Mouse (Mus musculus): ENCODE measurements around the gene Rgs3.

Rgs3 gene

DNA sequence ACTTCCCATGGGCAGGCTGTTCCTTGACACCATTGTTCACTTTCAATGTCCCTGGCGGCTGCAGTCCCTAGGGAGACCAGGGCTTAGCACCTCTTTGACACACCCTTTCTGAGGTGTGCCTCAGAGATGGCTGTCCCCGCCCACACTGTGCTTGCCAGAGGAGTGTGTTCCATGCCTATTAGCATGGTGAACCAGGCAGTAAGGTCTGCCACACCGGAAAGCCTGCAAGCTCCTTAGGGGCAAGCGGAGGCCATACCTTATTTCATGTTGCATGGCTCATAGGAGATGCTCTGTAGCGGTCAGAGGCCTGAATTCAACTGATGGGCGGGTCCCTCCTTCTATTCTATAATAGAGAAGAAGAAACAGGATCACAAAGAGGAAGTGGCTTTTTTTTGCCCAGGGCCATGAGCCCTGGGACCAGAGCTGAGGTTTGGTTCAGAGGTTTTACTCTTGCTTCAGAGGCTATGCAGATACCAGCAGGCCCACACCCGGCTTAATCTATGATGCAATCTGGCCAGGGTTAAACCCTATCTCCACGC is 101.7 kb downstream of the Rgs3 start:
- no peak for DNase-seq

DNA sequence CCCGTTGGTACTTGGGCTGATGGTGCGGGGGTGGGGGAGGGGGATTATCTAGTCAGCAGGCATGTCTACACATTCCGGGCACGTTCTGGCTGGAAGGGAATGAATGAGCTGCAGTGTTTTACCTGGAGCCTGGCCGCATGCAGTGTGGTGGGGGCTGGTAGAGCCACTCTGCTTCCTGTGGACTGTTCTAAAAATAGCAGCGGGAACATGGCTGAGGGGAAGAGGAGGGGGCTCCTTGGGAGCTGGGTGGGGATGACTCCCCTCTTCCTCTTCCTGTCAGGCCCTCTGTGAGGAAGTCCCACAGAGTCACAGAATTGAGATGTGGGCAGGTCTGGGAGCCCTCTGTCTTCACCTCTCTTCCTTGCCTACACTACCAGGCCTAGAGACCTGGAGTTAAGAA is 103.7 kb downstream of the Rgs3 start:
- DNase-seq, result no peak

DNA sequence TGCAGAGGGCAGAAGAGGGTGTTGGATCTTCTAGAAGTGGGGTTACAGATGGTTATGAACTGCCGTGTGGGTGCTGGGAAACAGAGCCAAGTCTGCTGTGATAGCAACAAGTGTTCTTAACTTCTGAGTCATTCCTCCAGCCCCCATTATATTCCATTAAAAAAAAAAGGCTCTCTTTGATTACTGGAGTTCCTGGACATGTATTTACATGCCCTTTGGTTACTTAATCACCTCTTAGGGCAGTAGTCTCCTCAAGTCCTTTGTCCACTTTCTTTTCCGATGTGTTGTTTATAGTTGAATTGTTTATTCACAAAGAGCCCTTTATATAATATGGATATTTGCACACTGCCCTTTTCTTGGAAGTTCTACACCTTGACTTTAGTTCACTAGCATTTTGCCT is 106.2 kb downstream of the Rgs3 start:
- no peak for DNase-seq

DNA sequence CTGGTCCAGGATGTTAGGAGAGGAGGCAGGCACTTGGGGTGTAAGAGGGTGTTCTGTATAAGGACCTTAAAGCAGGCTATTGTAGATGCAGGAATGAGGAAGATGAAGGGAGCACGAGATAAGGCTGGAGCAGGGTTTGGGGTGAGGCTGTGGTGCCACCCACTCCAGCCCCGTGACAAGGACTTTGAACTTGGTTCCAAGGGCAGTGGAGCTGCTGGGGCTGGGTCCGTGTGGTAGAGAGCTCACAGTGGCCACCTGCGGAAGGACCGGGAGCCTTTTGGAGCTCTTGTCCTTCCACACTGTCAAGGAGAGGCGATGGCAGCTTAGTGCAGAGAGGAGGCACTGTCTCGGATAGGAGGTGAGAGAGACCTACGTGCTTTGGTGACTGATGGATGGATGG is 109.0 kb downstream of the Rgs3 start:
- no peak for DNase-seq

DNA sequence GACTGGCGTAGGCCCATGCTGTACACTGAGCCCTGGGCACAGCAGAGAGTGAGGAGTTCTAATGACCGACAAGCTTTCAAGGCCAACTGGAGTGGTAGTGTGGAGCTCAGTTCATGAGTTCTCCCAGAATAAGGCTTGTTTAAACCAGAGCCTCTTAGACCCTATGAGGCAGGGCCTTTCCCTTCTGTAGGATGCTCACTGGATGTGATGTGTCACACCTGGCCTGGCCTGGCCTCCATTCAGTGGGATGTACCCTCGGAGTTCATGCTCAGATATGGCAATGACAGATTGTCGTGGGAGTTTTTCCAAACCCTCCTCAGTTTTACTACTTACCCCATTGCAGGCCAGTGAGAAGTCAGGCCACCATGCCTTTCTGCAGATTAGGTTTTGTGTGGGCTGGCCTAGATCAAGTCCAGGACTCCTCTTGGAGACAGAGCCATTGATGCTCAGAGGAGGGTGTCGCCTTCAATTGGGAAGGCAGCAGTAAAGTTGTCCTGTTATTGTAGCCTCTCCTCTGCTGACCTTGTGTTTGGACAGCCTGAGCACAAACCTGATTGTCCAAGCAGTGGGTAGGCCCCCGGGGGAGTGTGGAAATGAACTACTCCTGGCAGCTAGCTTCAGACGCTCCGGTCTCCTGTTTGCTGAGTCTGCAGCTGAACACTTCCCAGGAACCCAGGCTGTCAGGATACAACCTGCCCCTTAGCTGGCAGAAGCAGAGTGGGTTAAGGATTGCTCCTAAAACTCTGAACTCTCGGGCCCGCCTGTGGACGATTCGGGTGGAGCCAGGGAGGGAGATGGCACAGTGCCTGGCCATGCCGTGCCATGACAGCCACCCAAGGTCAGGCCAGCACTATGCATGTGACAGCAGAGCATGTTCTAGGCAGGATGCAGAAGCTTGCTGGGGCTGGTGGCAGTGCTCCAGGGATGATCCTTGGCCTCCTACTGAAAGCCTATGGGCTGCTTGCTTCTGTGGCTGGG is 109.7 kb downstream of the Rgs3 start:
- peak; percentile 81 to 82 for DNase-seq

DNA sequence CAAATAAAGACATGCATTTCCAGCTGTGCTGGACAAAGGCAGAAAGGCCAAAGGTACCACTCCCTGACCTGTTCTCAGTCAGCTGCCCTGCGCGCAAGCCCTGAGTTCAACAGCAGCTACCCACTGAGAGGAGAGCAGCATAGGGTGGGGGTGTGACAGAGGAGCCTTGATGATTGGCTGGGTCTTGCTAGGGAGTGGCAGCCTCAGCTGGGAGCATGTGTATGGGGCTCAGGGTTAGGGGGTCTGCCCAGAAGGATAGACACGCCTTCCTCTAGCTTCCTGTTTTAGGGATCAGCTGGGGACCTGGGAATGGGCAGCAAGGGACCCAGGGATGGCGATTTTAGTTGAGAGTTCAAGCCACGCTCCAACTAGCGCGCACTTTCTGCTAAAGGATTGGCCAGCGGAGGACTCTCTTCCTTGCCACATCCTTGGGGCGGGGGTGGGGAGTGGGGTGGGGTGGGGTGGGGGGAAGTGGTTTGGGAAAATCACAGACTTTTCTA is 113.9 kb downstream of the Rgs3 start:
- no peak for DNase-seq

DNA sequence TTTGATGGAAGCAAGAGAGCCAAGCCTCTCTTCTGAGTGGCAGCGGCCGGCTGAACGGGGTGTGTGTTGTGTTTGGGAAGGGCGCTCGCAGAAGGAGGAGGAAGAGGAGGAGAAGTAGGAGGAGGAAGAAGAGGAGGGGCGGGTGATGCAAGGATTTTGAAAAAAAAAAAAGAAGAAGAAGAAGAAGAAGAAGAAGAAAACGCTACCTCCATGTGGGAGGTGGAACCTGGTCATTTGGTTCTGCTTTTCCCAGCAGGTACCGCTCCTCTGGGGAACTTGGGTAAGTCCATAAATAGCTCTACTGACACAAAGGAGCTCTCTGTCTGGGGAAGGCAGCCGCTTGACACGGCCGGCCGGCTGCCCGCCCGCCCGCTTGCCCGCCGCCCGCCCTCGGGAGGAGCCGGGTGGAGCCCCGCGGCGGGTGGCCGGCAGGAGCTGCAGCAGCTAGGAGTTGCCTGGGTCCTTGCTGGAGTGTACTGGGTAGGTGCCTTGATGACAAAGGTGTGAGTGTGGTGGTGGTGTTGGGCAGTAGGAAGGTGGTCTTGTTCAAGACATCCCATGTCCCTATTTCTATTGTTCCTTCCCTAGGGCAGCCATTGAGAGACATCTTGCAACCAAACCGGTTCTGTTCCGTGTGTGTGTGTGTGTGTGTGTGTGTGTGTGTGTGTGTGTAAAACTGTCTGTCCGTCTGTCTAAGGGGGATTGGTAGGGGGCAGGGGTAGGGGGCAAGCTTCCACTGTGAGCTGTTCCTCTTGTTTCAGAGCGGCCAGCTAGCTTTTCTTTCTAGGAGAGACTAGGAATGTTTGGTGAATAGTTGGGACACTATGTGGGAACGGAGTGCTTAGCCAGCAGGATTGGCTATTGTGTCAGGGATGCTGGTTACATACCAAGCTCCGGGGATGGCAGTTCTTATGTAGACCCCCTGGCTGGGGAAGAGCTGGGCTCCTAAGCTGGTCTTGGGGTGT is 114.7 kb downstream of the Rgs3 start:
- peak; percentile 41 to 63 for DNase-seq

DNA sequence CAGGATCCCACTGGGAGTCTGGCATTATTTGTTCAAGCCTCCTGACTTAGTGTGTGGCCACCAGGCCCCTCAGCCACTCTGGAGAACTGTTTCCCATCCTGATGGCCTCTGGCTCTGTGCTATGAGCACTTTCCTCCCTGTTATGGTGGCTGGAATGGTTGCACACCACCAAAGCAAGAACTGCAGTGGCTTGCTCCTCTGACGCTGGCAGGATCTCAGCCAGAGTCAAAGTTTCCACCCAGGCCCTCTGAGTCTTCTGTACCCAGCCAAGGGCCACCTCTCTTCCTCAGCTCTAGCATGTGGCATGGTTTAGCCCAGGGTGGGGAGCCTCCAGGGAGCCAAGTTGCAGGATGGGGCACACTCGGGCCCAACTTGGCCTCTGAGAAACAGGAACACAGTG is 115.7 kb downstream of the Rgs3 start:
- no peak for DNase-seq

DNA sequence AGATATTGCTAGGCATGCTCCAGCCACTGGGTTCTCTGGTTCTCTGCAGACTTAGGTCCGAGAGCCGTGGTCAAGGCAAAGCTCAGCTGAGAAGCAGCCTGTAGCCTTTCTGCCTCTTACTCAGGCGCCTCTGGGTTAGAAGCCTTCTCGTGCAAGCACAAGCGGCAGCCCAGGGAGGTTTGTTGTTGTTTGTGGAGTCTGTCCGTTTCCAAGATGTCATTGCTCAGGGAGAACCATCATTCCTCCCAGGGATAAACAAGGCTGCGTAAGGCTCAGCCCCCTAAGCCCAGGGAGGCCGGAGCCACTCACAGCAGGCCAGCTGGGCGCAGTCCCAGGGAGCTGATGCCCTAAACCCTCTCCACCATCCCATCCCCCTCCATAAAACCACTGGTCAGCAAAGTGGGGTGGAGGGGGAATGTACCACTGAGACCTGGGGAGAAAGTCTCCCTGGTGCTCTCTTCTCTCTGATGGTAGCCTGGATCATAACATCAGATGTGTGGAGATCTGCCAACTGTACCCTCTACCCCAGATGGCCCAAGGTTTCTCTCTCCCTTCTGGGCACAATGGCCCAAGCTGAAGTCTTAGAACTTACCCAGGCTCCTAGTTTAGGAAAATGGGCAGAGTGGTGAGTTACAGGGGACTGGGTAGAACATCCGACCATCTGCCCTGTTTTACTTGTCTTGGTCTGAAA is 117.5 kb downstream of the Rgs3 start:
- no peak for DNase-seq

DNA sequence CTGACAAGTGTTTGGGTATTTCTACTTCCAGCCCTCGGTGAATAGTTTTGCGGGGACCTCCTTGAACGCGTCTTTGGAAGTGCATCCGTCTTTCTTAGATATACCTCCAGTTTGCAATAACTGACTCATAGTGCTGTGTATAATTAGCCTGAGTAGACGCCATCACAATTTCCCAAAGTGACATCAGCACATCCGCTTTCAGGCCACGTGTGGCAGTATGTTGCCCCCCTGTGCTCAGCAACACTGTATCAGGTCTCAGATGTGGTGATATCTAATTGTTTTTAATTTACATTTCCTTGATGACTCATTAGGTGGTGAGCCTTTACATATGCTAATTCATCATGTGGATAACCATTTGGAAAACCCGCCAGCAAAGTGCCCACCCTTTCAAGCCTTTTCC is 119.5 kb downstream of the Rgs3 start:
- no peak for DNase-seq

DNA sequence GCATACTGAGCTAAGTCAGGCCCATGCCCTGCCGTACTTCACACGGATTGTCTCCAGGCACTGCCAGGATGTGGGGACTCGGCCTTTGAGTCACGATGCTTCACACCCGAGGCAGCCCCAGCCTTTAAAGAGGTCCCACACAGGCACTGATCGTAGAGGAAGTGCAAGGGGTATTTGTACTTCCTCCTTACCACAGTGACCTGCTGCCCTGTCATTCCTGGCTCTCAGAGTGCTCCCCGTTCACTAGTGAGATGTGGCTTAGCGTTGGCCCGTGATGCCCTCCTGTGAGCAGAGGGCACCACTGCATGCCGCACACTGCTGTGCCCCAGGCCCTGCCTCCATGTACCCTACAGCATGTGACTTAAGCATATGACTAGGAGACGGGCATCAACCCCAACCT is 121.8 kb downstream of the Rgs3 start:
- DNase-seq, result no peak

DNA sequence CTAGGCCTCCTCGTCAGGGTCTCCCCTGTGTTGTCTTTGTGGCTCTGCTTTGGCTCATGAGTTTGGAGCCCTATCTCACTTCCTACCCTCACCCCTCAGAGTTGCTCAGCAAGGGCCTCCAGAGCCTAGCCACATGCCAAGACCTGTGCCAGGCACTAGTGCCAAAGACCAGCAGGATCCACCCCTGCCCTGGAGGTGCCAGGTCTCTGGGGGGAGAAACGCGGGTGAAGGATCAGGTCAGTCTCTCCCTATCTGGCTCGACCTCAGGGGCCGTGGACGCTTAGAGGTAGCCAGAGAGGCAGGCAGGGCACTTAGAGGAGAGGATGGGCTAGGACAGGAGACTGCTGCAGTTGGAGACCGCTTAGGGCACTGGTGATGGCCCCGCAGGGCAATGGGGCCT is 122.7 kb downstream of the Rgs3 start:
- DNase-seq, result no peak

DNA sequence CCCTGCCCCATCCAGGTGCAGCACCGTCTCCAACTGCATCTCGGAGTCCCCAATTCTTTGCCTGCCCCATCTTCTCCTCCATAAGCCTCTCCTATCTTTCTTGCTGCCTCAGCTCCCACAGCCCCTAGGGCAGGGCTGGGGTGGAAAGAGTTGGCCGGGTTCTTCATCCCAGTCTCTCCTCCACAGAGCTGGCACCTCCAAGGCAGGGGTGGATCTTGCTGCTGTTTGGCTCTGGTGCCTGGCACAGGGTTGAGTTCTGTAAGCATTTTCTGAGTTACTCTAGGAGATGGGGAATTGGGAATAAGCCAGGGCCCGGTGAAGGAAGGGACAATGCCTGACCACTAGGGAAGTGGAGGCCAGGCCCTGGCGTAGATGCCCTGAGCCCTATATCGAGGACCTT is 123.5 kb downstream of the Rgs3 start:
- no peak for DNase-seq

DNA sequence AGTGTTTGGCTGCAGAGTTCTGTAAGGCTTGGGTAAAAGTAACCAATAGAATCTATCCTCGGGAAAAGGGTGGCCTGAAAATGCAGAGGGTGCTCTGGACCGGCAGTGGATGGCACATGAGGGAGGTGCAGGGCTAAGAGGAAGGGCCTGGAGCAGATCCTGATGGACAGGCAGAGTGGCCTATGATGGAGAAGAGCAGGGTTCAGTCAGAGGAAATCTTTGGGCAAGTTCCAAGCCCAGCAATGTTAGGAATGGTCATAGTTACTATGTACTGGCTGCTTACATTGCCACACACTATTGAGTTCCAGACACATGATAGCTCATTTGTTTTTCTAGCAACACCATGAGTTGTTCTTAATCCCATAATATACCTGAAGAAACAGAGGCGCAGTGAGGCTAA is 124.7 kb downstream of the Rgs3 start:
- no peak for DNase-seq

DNA sequence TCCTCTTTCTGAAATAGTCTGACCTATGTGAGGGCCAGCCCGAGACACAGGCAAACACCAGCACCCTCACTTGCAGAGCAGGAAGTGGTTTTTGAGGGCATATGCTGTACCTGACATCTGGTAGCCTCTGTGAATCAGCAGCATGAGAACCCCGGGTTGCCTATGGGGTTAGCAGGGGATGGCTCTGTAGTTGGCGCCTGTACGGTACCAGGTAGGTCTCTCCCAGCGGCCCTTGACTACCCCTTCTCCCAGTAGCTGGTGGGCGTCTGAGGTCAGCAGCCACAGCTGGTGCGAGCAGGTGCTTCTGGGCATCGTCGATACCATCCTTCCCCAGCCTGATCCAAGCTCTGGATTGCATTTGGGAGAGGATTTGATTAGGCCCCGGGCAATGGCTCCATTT is 125.6 kb downstream of the Rgs3 start:
- DNase-seq, result no peak

DNA sequence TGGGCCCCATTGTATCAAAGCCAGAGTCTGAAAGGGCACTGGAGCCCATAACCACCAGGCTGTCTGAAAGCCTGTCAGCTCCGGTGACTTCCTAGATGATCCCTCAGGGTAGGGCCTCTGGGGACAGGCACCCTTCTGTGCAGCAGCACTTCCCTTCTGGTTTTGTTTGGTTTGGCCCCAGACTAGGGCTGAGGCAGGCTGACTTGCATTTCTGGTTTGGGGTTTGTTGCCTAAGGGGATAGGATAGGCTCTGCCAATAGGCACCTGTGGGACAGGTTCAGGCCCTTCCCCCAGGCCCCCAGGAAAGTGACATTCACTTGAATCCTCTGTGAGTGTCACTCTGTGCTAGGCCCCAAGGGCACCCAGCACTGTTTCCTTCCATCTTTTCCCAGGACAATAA is 127.1 kb downstream of the Rgs3 start:
- DNase-seq, result no peak

DNA sequence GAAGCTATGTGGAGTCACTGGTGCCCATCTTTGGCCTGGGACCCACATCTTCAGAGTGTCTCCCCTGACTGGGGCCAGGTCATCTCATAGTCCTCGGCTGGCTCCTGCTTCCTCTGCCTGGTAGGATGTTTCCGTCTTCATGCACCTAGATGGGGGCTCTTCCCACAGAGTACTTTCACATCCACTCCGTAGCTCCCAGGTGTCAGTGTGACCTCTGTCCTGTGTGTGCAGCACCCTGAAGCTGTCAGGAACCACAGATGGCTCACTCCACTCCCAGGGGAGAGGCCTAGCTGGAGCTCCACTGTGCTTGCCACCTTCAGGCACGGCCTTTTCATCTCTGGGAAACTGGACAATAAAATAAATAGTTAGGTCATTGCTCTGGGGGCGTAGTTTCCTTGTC is 128.5 kb downstream of the Rgs3 start:
- no peak for DNase-seq

DNA sequence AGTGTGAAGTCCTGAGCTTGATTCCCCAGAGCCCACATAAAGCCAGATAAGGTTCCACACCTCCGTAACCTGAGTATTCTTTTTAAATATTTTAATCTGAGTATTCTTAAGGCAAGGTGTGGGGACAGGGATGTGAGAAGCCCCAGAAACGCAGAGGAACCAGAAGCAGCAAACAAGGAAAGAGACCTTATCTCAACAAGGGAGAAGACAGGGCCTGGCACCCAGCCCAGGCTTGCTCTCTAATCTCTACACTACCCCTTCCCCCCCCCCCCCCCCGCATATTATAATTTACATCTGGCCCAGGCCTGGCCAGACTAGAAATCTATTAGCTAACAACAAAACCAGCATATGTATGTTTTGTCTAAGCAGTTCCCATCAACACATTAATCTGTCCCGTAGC is 131.3 kb downstream of the Rgs3 start:
- DNase-seq, result no peak

DNA sequence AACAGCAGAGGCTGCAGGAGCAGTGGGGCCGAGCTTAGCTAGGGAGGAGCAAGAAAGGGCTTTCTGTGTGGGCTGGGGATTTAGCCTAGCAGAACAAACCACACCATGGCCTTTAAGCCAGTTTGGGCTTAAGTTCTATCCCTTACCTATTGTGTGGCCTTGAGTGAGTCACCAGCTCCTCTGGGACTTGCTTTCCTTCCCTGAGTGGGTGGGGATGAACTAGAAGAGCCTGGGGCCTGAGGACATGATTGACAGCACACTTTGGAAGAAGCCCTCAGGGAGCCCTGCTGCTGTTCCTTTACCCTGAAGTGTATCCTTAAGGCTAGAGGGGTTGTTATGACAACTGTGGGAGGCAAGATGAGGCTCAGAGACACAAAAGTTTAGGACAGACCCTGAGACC is 132.0 kb downstream of the Rgs3 start:
- no peak for DNase-seq

DNA sequence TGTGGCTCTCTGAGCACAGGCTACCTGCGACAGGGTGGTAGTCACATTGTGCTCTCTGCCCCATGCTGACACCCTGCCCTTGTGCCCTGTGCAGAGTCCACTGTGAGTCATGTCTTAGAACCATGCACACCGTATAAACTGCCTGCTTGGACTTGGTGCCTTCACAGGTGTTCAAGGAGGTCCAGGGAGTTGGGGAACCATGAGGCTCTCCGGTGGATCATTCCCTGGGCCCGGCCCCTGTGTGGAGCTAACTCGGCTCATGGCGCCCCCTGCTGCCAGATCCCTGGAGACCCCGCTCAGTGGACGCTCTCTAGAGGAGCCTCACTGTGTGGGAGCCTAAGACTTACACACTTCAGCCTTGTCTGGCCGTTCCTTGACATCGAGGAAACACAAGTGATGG is 134.2 kb downstream of the Rgs3 start:
- DNase-seq, result peak; percentile 46 to 63

DNA sequence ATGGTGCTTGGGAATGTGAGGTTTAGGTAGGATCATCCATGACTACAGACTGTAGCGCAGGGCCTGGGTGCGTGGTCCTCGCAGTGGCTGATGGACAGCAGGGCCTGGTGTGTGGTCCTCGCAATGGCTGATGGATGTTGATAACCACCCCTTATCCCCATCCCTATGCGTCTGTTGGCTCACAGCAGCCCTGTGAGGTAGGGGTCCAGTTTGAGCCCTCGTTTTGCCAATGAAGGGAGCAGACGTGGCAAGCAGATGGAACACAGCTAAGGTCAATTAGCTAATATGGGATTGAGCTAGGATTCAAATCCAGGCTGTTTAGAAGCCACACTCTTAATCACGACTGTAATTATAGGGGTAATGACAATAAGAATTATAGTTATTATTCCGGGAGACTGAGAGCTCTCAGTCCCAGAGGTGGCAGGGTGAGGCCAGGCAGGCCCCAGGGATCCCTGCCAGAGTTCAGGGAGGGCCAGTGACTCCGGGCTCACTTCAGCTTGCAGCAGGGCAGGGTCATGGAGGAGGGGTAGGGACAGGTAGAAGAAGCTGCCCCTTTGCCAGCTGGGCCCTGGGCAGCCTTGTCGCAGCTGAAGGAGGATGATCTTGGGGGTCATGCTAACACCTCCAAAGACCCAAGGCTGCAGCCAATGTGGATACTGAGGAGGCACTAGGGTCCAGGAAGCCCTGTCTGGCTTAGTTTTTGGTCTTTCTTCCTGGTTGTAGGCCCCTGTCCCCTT is 135.2 kb downstream of the Rgs3 start:
- DNase-seq, result peak; percentile 56 to 65

DNA sequence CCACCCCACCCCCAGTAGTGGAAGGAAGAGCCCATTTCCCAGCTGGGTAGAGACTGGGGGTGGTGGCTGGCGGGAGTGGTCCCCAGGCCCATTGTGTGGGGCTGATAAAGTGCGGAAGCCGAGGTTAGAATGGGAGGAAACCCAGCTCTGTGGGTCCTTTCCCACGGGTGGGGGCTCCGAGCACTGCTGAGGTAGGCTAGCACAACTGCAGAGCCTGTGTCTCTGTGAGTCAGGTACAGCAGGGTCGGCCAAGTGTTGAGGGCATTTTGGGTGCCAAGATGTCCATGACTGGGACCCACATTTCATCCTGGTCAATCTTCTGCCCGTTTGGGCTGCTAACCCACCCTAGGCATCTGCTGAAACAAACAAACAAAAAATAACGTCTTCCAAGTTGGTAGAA is 135.9 kb downstream of the Rgs3 start:
- no peak for DNase-seq

Measured in cerebellum, postnatal 14 days (tissue).